Mouse (Mus musculus) T-helper 1 cell (primary cell): Measurements from ENCODE around the gene Ggnbp2.

Source experiments
- in situ Hi-C: fragments of 300-600 bp; cut with MboI, MseI; formaldehyde crosslinking; loops from one replicate; pipeline ENCODE4 v1.15.1; 2025; ENCODE audit warnings: high pct_unique_total_duplicates

The Ggnbp2 gene

DNA sequence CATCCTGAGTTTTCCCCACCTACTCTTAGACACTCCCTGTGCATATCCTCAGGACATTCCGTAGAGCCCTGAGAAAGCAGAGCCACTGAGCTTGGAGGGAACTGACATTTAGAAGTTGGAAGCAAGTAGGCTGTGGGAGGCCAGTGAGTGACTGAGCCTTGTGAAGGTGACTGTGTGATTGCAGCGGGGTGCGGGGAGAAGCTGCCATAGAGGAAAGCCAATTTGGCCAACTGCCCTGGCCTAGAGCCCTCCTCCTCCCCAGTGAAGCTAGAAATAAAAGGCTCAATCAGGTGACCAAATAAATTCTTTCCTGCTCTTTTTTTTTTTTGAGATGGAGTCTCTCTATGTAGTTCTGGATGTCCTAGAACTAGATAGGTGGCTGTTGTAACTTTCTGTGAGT, 44.4 kb downstream of the Ggnbp2 start:
- in situ Hi-C loops: loop anchor here (5.0 kb wide), 1 partner anchor 41 kb away; no protein-coding TSS in a partner anchor

DNA sequence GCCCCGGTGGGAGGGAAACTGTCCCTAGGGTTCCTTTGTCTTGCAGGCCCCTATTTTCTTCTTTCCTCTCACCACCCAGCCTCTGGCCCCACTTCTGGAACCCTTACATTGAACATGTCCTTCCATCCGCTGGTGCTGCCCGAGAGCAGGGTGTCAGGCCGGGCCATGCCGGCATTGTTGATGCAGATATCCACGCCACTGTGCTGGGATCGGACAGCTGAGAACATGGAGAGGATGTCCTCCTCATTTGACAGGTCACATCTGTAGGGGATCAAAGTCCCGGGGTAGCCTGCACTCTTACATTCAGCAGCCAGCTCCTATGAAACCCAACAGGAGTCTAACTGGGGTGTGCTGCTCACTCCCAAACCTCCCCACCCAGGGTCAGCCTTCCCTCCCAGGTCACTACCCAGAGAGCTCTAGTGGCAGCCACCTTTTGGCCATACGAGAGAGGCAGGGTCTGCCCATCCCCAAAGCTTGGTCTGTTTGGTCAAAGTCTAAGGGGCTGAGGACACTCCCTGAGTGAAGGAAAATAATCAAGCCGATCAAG, 45.3 kb downstream of the Ggnbp2 start:
- in situ Hi-C loops: loop anchor here (5.0 kb wide), 1 partner anchor 42 kb away; no protein-coding TSS in a partner anchor

DNA sequence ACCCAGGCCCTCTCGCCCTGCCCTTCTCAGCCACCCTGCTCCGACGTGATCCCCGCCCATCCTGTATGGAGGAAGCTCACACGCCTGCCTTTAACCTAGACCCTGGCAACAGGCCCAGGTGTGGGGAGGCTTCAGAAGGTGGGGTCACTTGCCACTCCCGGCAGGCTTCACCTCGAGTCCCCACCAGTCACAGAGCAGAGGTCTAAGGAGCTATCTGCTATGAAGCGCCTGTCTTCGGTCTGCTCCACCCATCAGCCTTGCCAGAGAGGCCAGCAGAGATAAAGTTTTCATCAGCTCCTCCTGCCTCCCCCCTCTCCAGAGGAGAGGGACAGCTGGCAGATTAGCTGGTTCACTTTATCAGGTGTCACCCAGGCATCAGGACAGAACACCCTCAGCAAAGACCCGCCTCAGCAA, 47.1 kb downstream of the Ggnbp2 start:
- in situ Hi-C loops: no loop called here

DNA sequence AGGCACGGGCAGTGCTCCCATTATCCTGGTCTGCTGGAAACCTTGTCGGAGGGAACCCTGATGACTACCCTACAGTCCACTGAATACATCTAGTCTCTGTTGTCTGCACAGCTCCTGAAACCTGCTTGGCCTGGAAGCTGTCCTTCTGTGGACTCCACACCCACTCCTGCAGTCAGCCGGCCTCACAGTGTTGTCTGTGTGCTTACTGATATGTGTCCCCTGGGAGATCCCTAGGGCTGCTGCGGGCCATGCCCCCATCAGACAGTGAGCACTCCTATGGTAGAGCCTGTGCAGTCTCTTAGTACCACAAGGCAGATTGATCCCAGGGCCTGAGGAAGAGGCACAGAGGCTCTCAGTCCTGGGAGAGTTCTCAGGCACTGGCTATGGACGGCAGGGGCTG, 48.1 kb downstream of the Ggnbp2 start:
- in situ Hi-C loops: no loop called here

DNA sequence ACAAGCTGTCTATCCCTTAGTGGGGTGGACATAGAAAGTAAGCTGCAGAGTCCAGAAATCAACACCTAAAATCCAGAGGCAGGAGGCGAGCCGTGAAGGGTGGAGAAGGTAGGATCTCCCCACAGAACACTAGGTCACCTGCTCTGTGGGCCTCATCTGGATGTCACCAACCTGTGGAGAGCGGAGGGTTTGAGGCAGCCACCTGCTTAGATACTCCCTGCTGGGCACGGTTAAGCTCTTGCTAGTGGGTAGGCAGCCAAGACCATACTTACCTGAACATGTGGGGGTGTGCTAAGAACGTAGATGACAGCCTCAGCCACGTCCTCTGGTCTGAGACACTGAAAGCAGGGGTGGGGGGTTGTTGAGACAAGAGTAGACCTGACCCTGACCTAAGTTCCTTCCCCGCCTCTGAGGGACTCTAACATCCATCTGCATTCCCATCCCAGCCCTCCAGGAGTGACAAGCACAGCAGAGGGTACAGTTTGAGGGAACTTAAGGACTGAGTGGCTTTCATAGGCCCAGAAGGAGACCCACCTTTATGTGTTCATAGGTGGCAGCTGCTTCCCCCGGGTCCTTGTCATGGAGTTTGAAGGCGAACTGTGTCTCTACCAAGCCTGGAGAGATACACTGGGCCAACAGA, 49.4 kb downstream of the Ggnbp2 start:
- in situ Hi-C loops: no loop called here

DNA sequence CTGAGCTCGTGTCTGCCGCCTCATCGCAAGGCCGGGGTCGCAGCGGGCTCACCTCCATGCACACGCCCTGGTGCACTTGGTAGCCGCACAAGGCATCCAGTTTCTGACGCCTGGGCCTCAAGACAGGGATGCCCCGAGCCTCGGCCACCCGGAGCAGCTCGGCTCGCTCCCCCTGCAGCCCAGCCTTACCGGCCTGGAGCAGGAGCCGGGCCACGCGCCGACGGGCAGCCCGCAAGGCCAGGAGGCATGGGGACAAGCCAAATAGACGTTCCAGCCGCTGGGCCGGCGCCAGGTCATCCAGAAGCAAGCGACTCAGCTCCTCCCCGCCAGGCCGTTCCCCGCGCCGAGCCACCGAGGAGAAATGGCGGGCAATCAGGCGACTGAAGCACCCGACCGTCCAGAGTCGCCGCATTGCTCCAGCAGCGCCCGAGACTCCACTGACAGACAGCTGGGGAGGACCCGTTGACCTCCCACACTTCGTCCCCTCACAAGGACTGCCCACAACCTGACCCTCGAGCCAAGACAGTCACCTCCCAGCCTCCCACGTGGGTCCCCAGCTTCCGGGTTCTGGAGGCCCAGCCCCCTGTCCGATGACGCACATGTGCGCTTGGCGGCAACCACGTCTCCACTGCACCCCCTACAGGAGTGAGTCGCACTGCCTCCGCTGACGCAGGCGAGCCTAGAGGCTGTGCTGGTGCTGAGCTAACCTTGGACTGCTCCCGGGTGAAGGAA, 51.5 kb downstream of the Ggnbp2 start, which contains the start of gene Mrm1:
TSS of gene Mrm1 (minus strand) at position 555 of the 732 bp plus-strand sequence.
- in situ Hi-C loops: no loop called here

GRCm38 (mm10) chr11:84818085-84818960, 52.3 kb downstream of the Ggnbp2 start:
- in situ Hi-C loops: no loop called here

GRCm38 (mm10) chr11:84817362-84817761, 53.3 kb downstream of the Ggnbp2 start:
- in situ Hi-C loops: no loop called here

DNA sequence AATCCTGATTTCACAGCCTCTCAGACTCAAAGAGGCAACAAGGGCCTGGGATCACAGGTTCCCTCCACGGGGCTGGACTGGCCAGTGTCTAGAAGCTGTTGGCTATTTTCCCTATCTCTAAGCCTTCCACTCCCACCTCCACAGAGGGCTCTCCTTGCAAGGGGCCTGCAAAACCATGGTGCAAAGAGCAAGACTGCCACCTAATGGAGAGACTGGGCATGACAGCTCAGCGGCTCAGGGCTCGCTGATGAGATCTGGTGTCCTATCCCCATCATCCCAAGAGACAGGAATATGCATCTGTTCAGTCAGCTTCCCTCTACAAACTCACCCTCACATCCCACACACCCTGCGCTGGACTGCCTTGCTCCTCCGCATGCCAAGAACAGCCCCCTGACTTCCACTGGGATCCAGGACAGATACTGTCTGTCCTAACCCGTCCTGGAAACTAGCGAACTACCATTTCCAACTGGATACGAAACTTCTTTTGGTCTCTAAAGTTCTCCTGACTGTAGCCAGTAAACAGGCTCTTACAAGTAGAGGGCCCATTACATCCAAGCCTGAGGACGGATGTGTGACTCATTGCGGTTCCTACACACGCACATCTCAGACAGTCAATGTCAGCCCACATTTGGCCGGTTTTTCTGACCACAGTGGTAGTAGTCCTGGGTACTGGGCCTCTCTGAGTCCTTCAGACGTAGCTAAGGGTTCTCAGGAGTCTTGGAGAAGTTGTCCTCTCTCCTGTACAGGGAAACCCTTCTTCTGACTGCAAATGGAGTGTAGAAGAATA, 56.7 kb downstream of the Ggnbp2 start:
- in situ Hi-C loops: no loop called here

DNA sequence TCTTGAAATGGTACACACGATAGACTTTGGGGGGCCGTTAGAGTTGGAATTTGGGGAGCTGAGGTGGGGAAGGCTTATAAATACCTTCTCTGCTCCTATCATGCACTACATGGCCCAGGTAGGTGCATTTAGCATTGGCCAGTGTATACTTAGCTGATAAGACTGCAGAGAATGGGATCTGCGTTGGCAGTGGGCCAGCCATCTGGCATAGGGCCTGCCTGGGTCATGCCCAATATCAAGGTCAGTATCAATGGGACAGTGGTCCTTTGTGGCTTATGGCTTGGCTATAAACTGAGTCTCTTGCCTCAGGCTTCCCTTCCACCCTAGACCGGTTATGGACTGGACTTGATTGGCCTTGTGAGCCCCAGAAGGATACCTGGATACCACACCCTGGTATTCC, 66.2 kb downstream of the Ggnbp2 start:
- in situ Hi-C loops: no loop called here

DNA sequence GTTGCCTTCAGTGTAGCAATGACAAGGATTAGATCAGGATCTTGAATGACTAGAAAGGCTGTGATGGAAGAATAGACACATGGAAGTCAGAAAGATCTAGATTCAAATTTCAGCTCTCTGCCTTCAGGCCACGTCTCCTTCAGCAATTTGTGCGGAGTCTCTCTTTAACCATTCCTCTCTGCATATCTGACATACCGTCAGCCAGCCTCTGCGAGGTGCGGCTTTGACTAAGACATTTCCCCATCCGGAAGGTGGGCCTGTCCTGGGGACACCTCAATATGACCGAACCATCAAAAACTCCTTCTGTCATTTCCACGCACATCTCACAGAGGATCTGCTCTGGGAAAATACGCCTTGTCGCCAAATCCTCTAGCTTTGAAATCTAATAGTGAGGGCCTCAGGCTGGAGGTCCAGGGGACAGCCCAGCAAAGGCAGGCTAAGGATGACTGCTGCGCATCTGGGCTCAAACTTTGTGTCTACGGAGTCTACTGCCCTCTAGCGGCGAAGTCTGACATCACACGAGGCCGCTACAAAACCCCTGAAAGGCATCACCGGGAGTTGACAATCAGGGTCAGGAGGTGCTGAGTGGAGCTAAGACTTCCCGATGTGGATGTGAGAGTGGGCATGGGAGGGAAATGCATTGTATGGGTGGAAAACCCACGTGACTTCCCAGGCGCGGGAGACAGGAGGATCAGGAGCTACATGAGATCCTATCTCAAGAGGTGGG, 72.8 kb downstream of the Ggnbp2 start:
- in situ Hi-C loops: loop anchor here (5.0 to 10.0 kb wide), 3 partner anchors 185 to 365 kb away; partner anchors contain the start of gene Lhx1

DNA sequence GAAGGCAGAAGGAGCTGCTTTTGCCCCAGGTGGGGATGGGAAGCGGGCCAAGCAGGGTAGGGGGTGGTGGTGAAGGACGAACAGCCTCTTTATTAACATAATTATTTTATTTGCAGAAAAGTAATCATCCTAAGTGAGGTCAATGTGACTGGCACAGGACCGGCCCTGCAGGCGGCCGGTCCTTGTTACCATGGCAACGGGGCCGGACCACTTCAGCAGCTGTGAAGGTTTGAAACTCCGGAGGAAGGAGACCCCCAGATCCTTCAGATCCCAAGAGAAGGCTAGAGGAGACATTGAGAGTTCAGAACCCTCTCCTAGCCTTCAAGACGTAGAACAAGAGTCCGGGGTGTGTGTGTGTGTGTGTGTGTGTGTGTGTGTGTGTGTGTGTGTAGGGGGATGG, 73.6 kb downstream of the Ggnbp2 start:
- in situ Hi-C loops: loop anchor here (5.0 to 10.0 kb wide), 3 partner anchors 185 to 365 kb away; partner anchors contain the start of gene Lhx1

GRCm38 (mm10) chr11:84794496-84795113, 76.0 kb downstream of the Ggnbp2 start:
- in situ Hi-C loops: loop anchor here (5.0 to 10.0 kb wide), 3 partner anchors 182 to 362 kb away; partner anchors contain the start of gene Lhx1

DNA sequence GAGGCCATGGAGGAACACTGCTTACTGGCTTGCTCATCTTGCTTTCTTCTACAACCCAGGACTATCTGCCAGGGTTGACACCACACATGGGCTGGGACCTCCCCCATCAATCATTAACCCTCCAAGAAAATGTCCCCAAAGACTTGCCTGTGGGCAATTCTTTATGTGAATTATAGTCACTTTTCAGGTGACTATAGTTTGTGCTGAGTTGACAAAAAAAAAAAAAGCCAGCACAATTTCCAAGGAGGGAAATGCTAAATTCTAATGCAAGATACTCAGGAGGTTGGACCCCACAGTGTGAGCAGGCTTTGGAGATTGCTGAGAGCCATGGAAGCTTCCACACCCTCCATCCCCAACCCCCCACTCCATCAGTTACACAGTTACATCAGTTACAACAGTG, 77.1 kb downstream of the Ggnbp2 start:
- in situ Hi-C loops: loop anchor here (10.0 kb wide), 1 partner anchor 269 kb away; the partner anchor contains the start of gene Lhx1

GRCm38 (mm10) chr11:84790383-84790782, 80.2 kb downstream of the Ggnbp2 start:
- in situ Hi-C loops: loop anchor here (10.0 kb wide), 1 partner anchor 266 kb away; the partner anchor contains the start of gene Lhx1
